Mouse (Mus musculus) duodenum, adult 2 months (tissue): ENCODE measurements around the gene Tox2. TPM values are rescaled to one million over a fixed set of nuclear protein-coding genes. Genes with fewer than 3 reads are reported as not detected.

ENCODE experiments used
- polyA plus RNA-seq: library from polyadenylated mRNA; depleted of rRNA; stranded (reverse); fragments of >200 nt; gene quantifications from 2 replicates; pipeline ENCODE4 v1.2.3, GENCODE M21; 2012; ENCODE audit warnings: low replicate concordance; rRNA removed

Gene Tox2
- 7.4 and 8.3 TPM in 2 replicates for polyA plus RNA-seq

DNA sequence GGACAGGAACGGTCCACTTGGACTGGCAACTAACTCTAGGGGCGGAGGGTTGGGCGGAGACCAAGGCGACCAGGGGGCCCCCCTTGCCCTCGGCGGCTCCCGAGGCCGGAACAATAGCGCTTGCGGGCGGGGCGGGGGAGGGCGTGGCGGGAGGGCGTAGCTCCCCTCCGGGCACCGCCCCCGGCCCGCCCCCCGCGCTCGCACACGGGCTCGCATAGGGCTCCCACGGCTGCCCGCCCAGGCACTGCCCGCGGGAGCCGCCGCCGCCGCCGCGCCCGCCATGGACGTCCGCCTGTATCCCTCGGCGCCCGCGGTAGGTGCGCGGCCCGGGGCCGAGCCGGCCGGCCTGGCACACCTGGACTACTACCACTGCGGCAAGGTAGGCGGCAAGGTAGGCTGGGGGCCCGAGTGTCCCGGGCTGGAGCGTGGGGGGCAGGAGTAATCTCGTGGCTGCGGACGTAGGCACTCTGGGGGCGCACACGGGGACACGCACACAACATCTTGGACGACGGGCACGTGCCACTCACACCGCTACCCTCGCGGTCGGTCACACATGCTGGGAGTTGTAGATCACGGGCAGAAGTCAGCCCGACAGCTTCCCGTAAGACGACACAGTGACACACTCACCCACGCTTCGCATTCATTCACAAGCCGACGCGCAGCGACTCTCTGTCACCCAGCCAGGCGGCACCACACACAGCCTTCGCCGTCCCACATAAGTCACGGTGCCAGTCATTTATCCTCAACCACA, at the start of gene Tox2:
Gene Tox2 (plus strand): TSS at position 242 of the 751 bp plus-strand sequence.

Other genes with a start within 250 kb of the Tox2 start
- gene Sgk2, start 215.8 kb upstream of the Tox2 start, polyA plus RNA-seq: 4.1 and 8.9 TPM in 2 replicates
- 8.4 and 8.6 TPM in 2 replicates for gene Ift52, start 185.8 kb upstream of the Tox2 start, polyA plus RNA-seq
- 3.3 and 4.3 TPM in 2 replicates for gene Mybl2, start 148.4 kb upstream of the Tox2 start, polyA plus RNA-seq
- not detected in 2 replicates for gene Gtsf1l, start 115.3 kb upstream of the Tox2 start, polyA plus RNA-seq
- 26.8 and 33.8 TPM in 2 replicates for gene Jph2, start 194.9 kb downstream of the Tox2 start, polyA plus RNA-seq
- gene Oser1, start 221.6 kb downstream of the Tox2 start, polyA plus RNA-seq: 2.6 and 3.0 TPM in 2 replicates
- gene Gdap1l1, start 235.4 kb downstream of the Tox2 start, polyA plus RNA-seq: 1.7 and 2.2 TPM in 2 replicates